Mouse (Mus musculus): ENCODE data around the gene Wtap. TPM values are rescaled to one million over a fixed set of nuclear protein-coding genes. Genes with fewer than 3 reads are reported as not detected.
"Not testable (repeated sequence)": the region's sequence is repeated elsewhere in the genome, so short reads cannot be mapped to it uniquely, and the experiment has no call there.

Wtap gene
- 161 and 166 TPM in 2 replicates for polyA plus RNA-seq (2014; fragmentation: Nextera tagmentation; extraction: Ambion mirVana)

- DNase-seq (ENCODE audit: low spot score) (no peak), ATAC-seq (no peak)
- Histone ChIP-seq H3K27me3 (replicated peaks; ENCODE audit: control insufficient read depth, insufficient read depth, low read length) (no peaks in the 10 kb centered on the region), H3K4me1 (ENCODE audit: control insufficient read depth, insufficient read depth, low read length) (peaks cover 8% of the 10 kb centered on the region), H3K27ac (ENCODE audit: low read depth, low read length) (peak within 1 kb of the TSS; percentile 99), H3K36me3 (ENCODE audit: control insufficient read depth, insufficient read depth, low read length) (no peaks in the 10 kb centered on the region), H3K4me2 (ENCODE audit: low read length) (peak within 1 kb of the TSS; percentile 88), H3K4me3 (ENCODE audit: low read depth, low read length) (peak within 1 kb of the TSS; percentile 97), H3K9me3 (replicated peaks; ENCODE audit: control insufficient read depth, low read length) (no peaks in the 10 kb centered on the region), H3K9ac (ENCODE audit: low read length) (peak within 1 kb of the TSS; percentile 99)
- WGBS = 78% methylated on average over 1 of the region's 1 CpGs
Measured at GRCm38 (mm10) chr17:12994069-12994468, at the start of gene Wtap. TSS of gene Wtap (minus strand) at chr17:12994169.

- not testable (repeated sequence) for ATAC-seq; H3K4me1 ChIP-seq (ENCODE audit: control insufficient read depth, insufficient read depth, low read length); H3K27ac ChIP-seq (ENCODE audit: low read depth, low read length); H3K36me3 ChIP-seq (ENCODE audit: control insufficient read depth, insufficient read depth, low read length); H3K4me2 ChIP-seq (ENCODE audit: low read length); DNase-seq (ENCODE audit: low spot score); H3K9ac ChIP-seq (ENCODE audit: low read length); H3K9me3 ChIP-seq (replicated peaks; ENCODE audit: control insufficient read depth, low read length); H3K27me3 ChIP-seq (replicated peaks; ENCODE audit: control insufficient read depth, insufficient read depth, low read length); H3K4me3 ChIP-seq (ENCODE audit: low read depth, low read length)
- 94% methylated on average over 3 of the region's 12 CpGs for WGBS
Measured at GRCm38 (mm10) chr17:13036627-13037192, 42.7 kb upstream of the Wtap start.

- no peak overlapping the region for H3K27ac ChIP-seq (ENCODE audit: low read depth, low read length)
- WGBS = 82% methylated on average over 3 of the region's 3 CpGs
- H3K9me3 ChIP-seq (replicated peaks; ENCODE audit: control insufficient read depth, low read length) = no peaks in the 10 kb centered on the region
- H3K9ac ChIP-seq (ENCODE audit: low read length) = no peak overlapping the region
- peaks cover 47% of the 10 kb centered on the region for H3K36me3 ChIP-seq (ENCODE audit: control insufficient read depth, insufficient read depth, low read length)
- no peak overlapping the region for H3K4me3 ChIP-seq (ENCODE audit: low read depth, low read length)
- ATAC-seq (no peak), DNase-seq (ENCODE audit: low spot score) (no peak)
- H3K4me1 ChIP-seq (ENCODE audit: control insufficient read depth, insufficient read depth, low read length) = peaks cover 6% of the 10 kb centered on the region
- H3K27me3 ChIP-seq (replicated peaks; ENCODE audit: control insufficient read depth, insufficient read depth, low read length) = no peaks in the 10 kb centered on the region
- H3K4me2 ChIP-seq (ENCODE audit: low read length) = no peak overlapping the region
Measured at GRCm38 (mm10) chr17:13013316-13013715, 19.3 kb upstream of the Wtap start.

GRCm38 (mm10) chr17:13009887-13010286 lies 15.9 kb upstream of the Wtap start:
- WGBS = 34% methylated on average over 3 of the region's 3 CpGs
- Histone ChIP-seq H3K4me1 (ENCODE audit: control insufficient read depth, insufficient read depth, low read length) (peaks cover 6% of the 10 kb centered on the region), H3K27ac (ENCODE audit: low read depth, low read length) (no peak overlapping the region), H3K27me3 (replicated peaks; ENCODE audit: control insufficient read depth, insufficient read depth, low read length) (no peaks in the 10 kb centered on the region), H3K36me3 (ENCODE audit: control insufficient read depth, insufficient read depth, low read length) (peaks cover 31% of the 10 kb centered on the region), H3K4me3 (ENCODE audit: low read depth, low read length) (no peak overlapping the region), H3K4me2 (ENCODE audit: low read length) (no peak overlapping the region), H3K9me3 (replicated peaks; ENCODE audit: control insufficient read depth, low read length) (no peaks in the 10 kb centered on the region), H3K9ac (ENCODE audit: low read length) (no peak overlapping the region)
- peak; percentile 88 for DNase-seq (ENCODE audit: low spot score)
- no peak for ATAC-seq

- under 1% methylated on average over 10 of the region's 10 CpGs for WGBS
- H3K4me2 ChIP-seq (ENCODE audit: low read length) = peak overlapping the region; percentile 61
- ATAC-seq = no peak; the same call in 1 of the 2 replicates
- peaks cover 6% of the 10 kb centered on the region for H3K4me1 ChIP-seq (ENCODE audit: control insufficient read depth, insufficient read depth, low read length)
- DNase-seq (ENCODE audit: low spot score) = no peak
- no peaks in the 10 kb centered on the region for H3K27me3 ChIP-seq (replicated peaks; ENCODE audit: control insufficient read depth, insufficient read depth, low read length)
- H3K9ac ChIP-seq (ENCODE audit: low read length) = peak overlapping the region; percentile 79
- no peaks in the 10 kb centered on the region for H3K9me3 ChIP-seq (replicated peaks; ENCODE audit: control insufficient read depth, low read length)
- H3K4me3 ChIP-seq (ENCODE audit: low read depth, low read length) = peak overlapping the region; percentile 83
- H3K36me3 ChIP-seq (ENCODE audit: control insufficient read depth, insufficient read depth, low read length) = peaks cover 19% of the 10 kb centered on the region
- H3K27ac ChIP-seq (ENCODE audit: low read depth, low read length) = no peak overlapping the region
Measured at GRCm38 (mm10) chr17:13008528-13008927, 14.6 kb upstream of the Wtap start.

GRCm38 (mm10) chr17:13007730-13008425 lies 13.9 kb upstream of the Wtap start:
- H3K9ac ChIP-seq (ENCODE audit: low read length) = peak overlapping the region; percentile 79
- peak overlapping the region; percentile 61 for H3K4me2 ChIP-seq (ENCODE audit: low read length)
- H3K9me3 ChIP-seq (replicated peaks; ENCODE audit: control insufficient read depth, low read length) = no peaks in the 10 kb centered on the region
- DNase-seq (ENCODE audit: low spot score) (peak; percentile 97), ATAC-seq (peak; percentile 98)
- peak overlapping the region; percentile 83 for H3K4me3 ChIP-seq (ENCODE audit: low read depth, low read length)
- WGBS = under 1% methylated on average over 69 of the region's 76 CpGs
- H3K27me3 ChIP-seq (replicated peaks; ENCODE audit: control insufficient read depth, insufficient read depth, low read length) = no peaks in the 10 kb centered on the region
- peaks cover 6% of the 10 kb centered on the region for H3K4me1 ChIP-seq (ENCODE audit: control insufficient read depth, insufficient read depth, low read length)
- peaks cover 12% of the 10 kb centered on the region for H3K36me3 ChIP-seq (ENCODE audit: control insufficient read depth, insufficient read depth, low read length)
- peak overlapping the region; percentile 77 for H3K27ac ChIP-seq (ENCODE audit: low read depth, low read length)

- Histone ChIP-seq H3K27ac (ENCODE audit: low read depth, low read length) (no peak overlapping the region), H3K9ac (ENCODE audit: low read length) (peak overlapping the region; percentile 79; the same call in 1 of the 2 replicates)
- no peak for DNase-seq (ENCODE audit: low spot score)
Measured at GRCm38 (mm10) chr17:13006984-13007383, 13.0 kb upstream of the Wtap start.

GRCm38 (mm10) chr17:13006546-13006945 lies 12.6 kb upstream of the Wtap start, which contains the start of gene Sod2:
TSS of gene Sod2 (plus strand) at chr17:13006846.
- not testable (repeated sequence) for H3K36me3 ChIP-seq (ENCODE audit: control insufficient read depth, insufficient read depth, low read length); H3K9me3 ChIP-seq (replicated peaks; ENCODE audit: control insufficient read depth, low read length); H3K27ac ChIP-seq (ENCODE audit: low read depth, low read length); ATAC-seq; H3K27me3 ChIP-seq (replicated peaks; ENCODE audit: control insufficient read depth, insufficient read depth, low read length); DNase-seq (ENCODE audit: low spot score); H3K4me1 ChIP-seq (ENCODE audit: control insufficient read depth, insufficient read depth, low read length)
- Histone ChIP-seq H3K4me2 (ENCODE audit: low read length) (peak within 1 kb of the TSS; percentile 61), H3K4me3 (ENCODE audit: low read depth, low read length) (peak within 1 kb of the TSS; percentile 83), H3K9ac (ENCODE audit: low read length) (peak within 1 kb of the TSS; percentile 79)
- WGBS = 90% methylated on average over 2 of the region's 2 CpGs

More at GRCm38 (mm10) chr17:13006984-13007383, 13.0 kb upstream of the Wtap start:
- Histone ChIP-seq H3K4me3 (ENCODE audit: low read depth, low read length) (peak overlapping the region; percentile 83; the same call in 1 of the 2 replicates), H3K27me3 (replicated peaks; ENCODE audit: control insufficient read depth, insufficient read depth, low read length) (no peaks in the 10 kb centered on the region), H3K4me1 (ENCODE audit: control insufficient read depth, insufficient read depth, low read length) (peaks cover 6% of the 10 kb centered on the region), H3K36me3 (ENCODE audit: control insufficient read depth, insufficient read depth, low read length) (peaks cover 5% of the 10 kb centered on the region), H3K4me2 (ENCODE audit: low read length) (peak overlapping the region; percentile 61), H3K9me3 (replicated peaks; ENCODE audit: control insufficient read depth, low read length) (no peaks in the 10 kb centered on the region)
- ATAC-seq = no peak
- 47% methylated on average over 5 of the region's 5 CpGs for WGBS

- not testable (repeated sequence) for H3K9ac ChIP-seq (ENCODE audit: low read length); H3K27ac ChIP-seq (ENCODE audit: low read depth, low read length); ATAC-seq; DNase-seq (ENCODE audit: low spot score); H3K9me3 ChIP-seq (replicated peaks; ENCODE audit: control insufficient read depth, low read length); H3K36me3 ChIP-seq (ENCODE audit: control insufficient read depth, insufficient read depth, low read length); H3K4me1 ChIP-seq (ENCODE audit: control insufficient read depth, insufficient read depth, low read length); H3K4me2 ChIP-seq (ENCODE audit: low read length); H3K27me3 ChIP-seq (replicated peaks; ENCODE audit: control insufficient read depth, insufficient read depth, low read length); H3K4me3 ChIP-seq (ENCODE audit: low read depth, low read length)
- WGBS = 80% methylated on average over 2 of the region's 2 CpGs
Measured at GRCm38 (mm10) chr17:13004436-13004835, 10.5 kb upstream of the Wtap start.
